Mouse (Mus musculus) limb, embryonic 10.5 days (tissue): Measurements from ENCODE around the gene Anxa6. TPM values are rescaled to one million over a fixed set of nuclear protein-coding genes. Genes with fewer than 3 reads are reported as not detected.
A peak's percentile ranks its signal among the peaks of the same experiment; 100 is the strongest.
"Not testable (repeated sequence)": the region's sequence is repeated elsewhere in the genome, so short reads cannot be mapped to it uniquely, and the experiment has no call there.

Source experiments
- DNase-seq: peaks from one replicate; pipeline ENCODE4 v3.0.0-alpha.2; 2017; ENCODE audit warnings: low spot score
- H3K27ac ChIP-seq: fragments of 300-500 bp; sonication (generic); 2 replicates; pipeline ENCODE4 v1.5.1; 2016; ENCODE audit warnings: mild to moderate bottlenecking
- H3K27me3 ChIP-seq: fragments of 300-500 bp; sonication (generic); 2 replicates; pipeline ENCODE4 v1.6.1; 2016; ENCODE audit warnings: low read depth, mild to moderate bottlenecking; ENCODE audit not compliant: poor library complexity, severe bottlenecking
- H3K36me3 ChIP-seq: fragments of 300-500 bp; sonication (generic); 2 replicates; pipeline ENCODE4 v1.6.1; 2016; ENCODE audit warnings: mild to moderate bottlenecking, moderate library complexity
- H3K4me1 ChIP-seq: fragments of 300-500 bp; sonication (generic); 2 replicates; pipeline ENCODE4 v1.6.1; 2016
- H3K4me3 ChIP-seq: fragments of 300-500 bp; sonication (generic); 2 replicates; pipeline ENCODE4 v1.5.1; 2016; ENCODE audit warnings: mild to moderate bottlenecking, moderate library complexity
- H3K9me3 ChIP-seq: fragments of 300-500 bp; sonication (generic); replicated peaks from 2 replicates; pipeline ENCODE4 v1.6.1; 2016; ENCODE audit warnings: mild to moderate bottlenecking
- WGBS: fragments of 180-500 bp; shearing (Covaris S2); methylation state at CpG from one replicate; pipeline ENCODE4 v1.1.7; 2016; 5-methylcytosine and 5-hydroxymethylcytosine counted together
- polyA plus RNA-seq: library from polyadenylated mRNA; unstranded; fragments of >200 nt; fragmentation: Nextera tagmentation; extraction: Ambion mirVana; gene quantifications from 2 replicates; pipeline ENCODE4 v1.2.1, GENCODE M21; 2016

Anxa6 gene
- polyA plus RNA-seq, 1 experiment from 2014 or later: 69.1 TPM

DNA sequence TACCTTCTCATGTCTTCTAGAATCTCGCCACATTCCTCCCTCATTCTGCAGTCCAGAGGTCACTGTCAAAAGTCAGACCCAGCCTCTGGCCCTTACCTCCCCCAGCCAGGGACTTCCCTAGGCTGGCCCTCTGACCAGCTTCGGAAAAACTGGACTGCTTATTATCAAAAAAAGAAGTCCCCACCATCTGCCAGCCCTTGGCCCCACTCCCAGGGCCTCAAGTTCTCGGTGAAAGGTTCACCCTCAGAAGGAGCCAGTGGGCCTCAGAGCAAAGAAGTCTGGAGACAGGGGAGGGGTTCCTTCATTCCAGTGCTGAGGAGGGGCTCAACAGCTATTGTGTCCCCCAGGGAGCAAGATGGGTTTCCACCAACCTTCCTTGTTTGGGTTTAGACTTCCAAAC lies 71.3 kb downstream of the Anxa6 start:
- H3K27ac ChIP-seq: no peak overlapping the region
- DNase-seq: no peak
- 72% methylated on average over 3 of the region's 3 CpGs for WGBS
- H3K27me3 ChIP-seq: no peaks in the 10 kb centered on the region
- peaks cover 12% of the 10 kb centered on the region for H3K4me1 ChIP-seq
- H3K4me3 ChIP-seq: no peak overlapping the region
- no peaks in the 10 kb centered on the region for H3K9me3 ChIP-seq
- H3K36me3 ChIP-seq: no peaks in the 10 kb centered on the region

DNA sequence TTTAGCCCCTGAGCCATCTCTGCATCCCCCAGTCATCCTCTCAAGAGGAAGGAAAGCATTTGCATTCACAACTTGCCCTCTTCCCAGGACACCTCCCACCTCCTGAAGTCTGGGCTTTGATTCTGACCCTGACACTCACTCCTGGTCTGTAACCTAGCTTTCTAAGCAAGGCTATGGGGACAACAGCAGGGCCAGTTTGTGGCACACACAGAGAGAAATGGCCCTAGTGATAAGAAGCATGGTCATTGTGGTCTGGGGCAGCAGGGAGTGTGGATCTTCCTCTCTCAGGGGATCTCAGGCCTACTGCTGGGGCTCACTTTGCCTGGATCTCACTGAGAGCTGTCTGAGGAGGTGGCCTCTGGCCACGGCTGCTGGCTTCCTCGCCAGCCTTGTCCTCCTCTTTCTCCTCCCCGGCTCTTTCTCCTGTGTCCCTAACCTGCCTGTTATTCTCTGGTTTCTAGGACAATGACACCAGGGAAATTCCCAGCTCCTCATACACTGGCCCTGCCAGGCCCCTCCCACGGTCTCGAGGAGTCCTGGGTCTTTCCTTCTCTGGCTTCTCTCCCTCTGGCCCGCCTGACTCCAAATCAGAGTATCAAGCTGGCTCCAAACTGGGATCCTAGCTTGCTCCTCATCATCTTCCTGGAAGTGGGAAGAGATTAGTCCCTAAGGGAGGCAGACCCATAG lies 71.9 kb downstream of the Anxa6 start:
- no peaks in the 10 kb centered on the region for H3K9me3 ChIP-seq
- no peaks in the 10 kb centered on the region for H3K27me3 ChIP-seq
- no peak overlapping the region for H3K27ac ChIP-seq
- H3K36me3 ChIP-seq: no peaks in the 10 kb centered on the region
- DNase-seq: no peak
- H3K4me3 ChIP-seq: no peak overlapping the region
- WGBS: 65% methylated on average over 6 of the region's 6 CpGs
- H3K4me1 ChIP-seq: peaks cover 12% of the 10 kb centered on the region

DNA sequence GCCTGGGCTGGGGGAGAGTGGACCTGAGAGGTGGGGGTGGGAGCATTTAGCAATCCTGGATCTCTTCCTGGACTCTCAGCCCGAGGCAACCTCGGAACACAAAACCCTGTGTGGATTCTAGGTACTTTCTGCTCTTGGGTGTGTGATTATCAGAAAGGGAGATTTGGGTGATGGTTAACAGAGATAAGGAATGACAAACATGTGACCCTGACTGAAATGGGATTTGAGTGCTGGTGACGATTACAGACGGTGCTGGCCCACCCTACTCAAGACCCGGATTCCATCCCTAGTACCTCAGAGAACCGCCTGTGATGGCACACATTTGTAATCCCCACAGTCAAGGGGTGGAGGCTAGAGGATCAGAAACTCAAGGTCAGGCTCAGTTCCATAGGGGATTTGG lies 73.0 kb downstream of the Anxa6 start:
- Histone ChIP-seq H3K9me3 (no peaks in the 10 kb centered on the region), H3K27ac (no peak overlapping the region), H3K4me1 (peaks cover 12% of the 10 kb centered on the region), H3K36me3 (no peaks in the 10 kb centered on the region), H3K4me3 (no peak overlapping the region), H3K27me3 (no peaks in the 10 kb centered on the region)
- WGBS: 92% methylated on average over 6 of the region's 6 CpGs
- no peak for DNase-seq

DNA sequence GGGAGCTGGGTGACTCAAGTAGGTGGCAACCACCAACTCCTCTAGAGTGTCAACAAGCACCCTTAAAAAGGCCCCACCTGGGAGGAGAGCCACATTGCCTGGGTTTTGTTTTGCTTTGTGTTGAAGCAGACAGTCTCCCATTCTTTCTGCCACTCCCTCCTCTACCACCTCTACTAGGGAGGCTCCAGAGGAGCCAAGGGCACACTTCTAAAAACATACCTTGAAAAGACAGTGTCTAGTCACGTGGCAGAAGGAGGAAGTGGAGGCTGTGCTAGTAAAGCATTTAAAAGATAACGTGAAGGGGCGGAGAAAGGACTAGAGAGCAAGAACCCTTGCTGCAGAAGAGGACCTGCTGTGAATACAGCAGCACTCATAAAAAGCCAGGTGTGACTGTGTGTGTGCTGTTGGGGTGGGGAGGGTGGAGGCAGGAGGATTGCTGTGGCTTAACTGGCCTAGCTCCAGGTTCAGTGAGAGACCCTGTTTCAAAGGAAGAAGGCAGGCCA lies 74.6 kb downstream of the Anxa6 start:
- DNase-seq: no peak
- Histone ChIP-seq H3K27ac (no peak overlapping the region), H3K9me3 (no peaks in the 10 kb centered on the region), H3K27me3 (no peaks in the 10 kb centered on the region), H3K4me1 (peaks cover 18% of the 10 kb centered on the region), H3K4me3 (no peak overlapping the region), H3K36me3 (no peaks in the 10 kb centered on the region)
- WGBS: 62% methylated on average over 3 of the region's 3 CpGs

DNA sequence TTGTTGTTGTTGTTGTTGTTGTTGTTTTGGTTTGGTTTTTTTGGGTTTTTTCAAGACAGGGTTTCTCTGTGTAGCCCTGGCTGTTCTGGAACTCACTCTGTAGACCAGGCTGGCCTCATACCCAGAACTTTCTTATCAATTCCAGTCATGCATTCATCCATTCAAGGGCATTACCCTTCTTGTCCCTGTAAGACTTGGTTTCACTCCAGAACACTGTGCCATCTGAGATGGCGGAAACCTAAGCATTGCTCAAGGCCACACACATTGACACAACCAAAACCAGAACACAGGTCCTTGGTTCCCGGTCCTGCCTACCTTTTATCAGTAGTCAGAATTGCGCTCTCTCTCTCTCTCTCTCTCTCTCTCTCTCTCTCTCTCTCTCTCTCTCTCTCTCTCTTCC lies 75.5 kb downstream of the Anxa6 start:
- H3K4me3 ChIP-seq, DNase-seq, H3K36me3 ChIP-seq, H3K27ac ChIP-seq, H3K27me3 ChIP-seq, H3K9me3 ChIP-seq: not testable (repeated sequence)
- peaks cover 14% of the 10 kb centered on the region for H3K4me1 ChIP-seq
- WGBS: 94% methylated on average over 3 of the region's 3 CpGs

DNA sequence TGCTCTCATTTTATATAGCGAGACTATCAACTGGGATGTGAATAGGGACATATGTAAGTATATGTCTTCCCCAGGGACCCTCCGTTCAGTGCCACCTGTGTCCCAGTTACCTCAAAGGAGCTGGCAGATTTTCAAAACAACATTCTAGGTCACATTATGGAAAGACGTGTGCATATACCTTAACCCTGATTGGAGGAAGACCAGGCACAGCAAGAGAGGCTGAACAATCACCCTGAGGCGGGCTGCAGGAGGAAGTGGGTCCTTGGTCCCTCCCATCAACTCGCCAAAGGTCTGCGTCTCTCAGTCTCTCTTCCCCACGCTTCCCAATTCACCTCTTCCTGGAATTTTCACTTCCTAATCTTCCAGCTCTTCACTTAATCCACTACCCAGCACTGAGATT lies 76.3 kb downstream of the Anxa6 start:
- no peak overlapping the region for H3K27ac ChIP-seq
- DNase-seq: no peak

DNA sequence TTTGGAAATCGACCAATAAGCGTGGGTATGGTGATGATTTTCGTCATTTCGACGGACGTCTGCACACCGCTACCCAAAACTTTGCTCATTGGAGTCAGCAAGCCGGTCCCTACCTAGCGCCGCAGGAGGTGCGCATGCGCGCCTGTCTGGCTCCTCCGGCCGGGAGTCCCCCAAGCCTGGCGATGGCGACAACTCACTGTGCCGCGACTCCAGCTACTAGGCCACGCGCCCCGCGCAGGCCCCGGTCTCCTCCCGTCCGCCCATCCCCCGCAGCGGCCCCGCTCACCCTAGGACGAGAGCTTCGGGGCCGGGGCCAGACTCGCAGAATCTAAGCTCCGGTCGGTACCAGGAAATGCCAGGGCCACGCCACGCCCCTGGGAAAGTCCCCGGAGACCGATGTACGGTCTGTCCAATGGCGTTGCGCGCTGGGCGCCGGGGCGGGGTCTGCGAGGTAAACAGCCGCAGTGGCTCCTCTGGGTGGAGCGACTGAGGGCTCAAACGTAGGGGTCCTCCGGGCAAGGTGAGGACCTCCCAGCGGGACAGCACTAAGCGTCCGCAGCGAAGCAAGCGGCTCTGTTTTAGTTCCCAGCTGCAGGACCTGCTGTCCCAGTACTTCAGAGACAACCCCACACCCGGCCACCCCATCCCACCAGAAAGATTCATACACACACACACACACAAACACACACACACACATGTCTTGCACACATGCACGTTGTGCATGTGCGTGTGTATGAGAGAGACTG lies 77.3 kb downstream of the Anxa6 start:
- Histone ChIP-seq H3K9me3 (no peaks in the 10 kb centered on the region), H3K27me3 (no peaks in the 10 kb centered on the region), H3K4me1 (peaks cover 12% of the 10 kb centered on the region), H3K36me3 (no peaks in the 10 kb centered on the region), H3K4me3 (peak overlapping the region; percentile 87), H3K27ac (peak overlapping the region; percentile 94)
- peak; percentile 97 for DNase-seq
- 1% methylated on average over 59 of the region's 59 CpGs for WGBS

More for the DNA sequence above, 76.3 kb downstream of the Anxa6 start:
- H3K36me3 ChIP-seq: no peaks in the 10 kb centered on the region
- no peaks in the 10 kb centered on the region for H3K9me3 ChIP-seq
- peaks cover 12% of the 10 kb centered on the region for H3K4me1 ChIP-seq
- H3K27me3 ChIP-seq: no peaks in the 10 kb centered on the region
- H3K4me3 ChIP-seq: no peak overlapping the region
- WGBS: 66% methylated on average over 7 of the region's 7 CpGs

DNA sequence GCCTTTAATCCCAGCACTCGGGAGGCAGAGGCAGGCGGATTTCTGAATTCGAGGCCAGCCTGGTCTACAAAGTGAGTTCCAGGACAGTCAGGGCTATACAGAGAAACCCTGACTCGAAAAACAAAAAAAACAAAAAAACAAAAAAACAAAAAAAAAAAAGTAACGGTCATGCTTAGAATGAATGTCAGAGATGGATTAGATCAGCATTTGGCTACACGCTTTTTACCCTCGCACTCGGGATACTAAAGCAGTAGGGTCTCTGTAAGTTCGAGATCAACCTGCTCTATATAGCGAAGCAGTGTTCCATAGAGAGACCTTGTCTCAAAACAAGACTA lies 77.9 kb downstream of the Anxa6 start:
- H3K36me3 ChIP-seq, H3K9me3 ChIP-seq, DNase-seq, H3K27me3 ChIP-seq: not testable (repeated sequence)
- 45% methylated on average over 10 of the region's 10 CpGs for WGBS
- peak overlapping the region; percentile 87 for H3K4me3 ChIP-seq
- peak overlapping the region; percentile 94 for H3K27ac ChIP-seq
- H3K4me1 ChIP-seq: peaks cover 12% of the 10 kb centered on the region

DNA sequence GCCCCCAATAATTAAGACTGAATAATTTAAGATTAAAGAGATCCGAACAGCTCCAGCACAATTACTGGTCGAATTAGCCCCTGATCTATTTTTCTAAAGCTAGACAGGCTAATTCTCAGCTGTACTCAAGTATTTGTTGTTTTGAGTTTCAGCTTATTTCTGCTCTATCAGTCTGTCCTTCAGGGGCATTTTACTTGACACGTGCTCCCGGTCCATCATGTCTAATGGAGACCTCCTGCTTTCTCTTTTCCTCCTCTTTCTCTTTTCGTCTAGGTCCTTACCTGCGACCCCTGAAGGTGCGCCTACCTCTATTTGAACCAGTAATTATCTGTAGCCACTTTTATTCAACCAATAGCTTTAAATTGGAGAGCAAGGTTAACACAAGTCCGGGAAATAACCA lies 78.5 kb downstream of the Anxa6 start:
- H3K4me1 ChIP-seq: peaks cover 12% of the 10 kb centered on the region
- H3K9me3 ChIP-seq: no peaks in the 10 kb centered on the region
- 88% methylated on average over 8 of the region's 8 CpGs for WGBS
- no peak overlapping the region for H3K27ac ChIP-seq
- DNase-seq: no peak
- H3K36me3 ChIP-seq: no peaks in the 10 kb centered on the region
- H3K27me3 ChIP-seq: no peaks in the 10 kb centered on the region
- H3K4me3 ChIP-seq: no peak overlapping the region

DNA sequence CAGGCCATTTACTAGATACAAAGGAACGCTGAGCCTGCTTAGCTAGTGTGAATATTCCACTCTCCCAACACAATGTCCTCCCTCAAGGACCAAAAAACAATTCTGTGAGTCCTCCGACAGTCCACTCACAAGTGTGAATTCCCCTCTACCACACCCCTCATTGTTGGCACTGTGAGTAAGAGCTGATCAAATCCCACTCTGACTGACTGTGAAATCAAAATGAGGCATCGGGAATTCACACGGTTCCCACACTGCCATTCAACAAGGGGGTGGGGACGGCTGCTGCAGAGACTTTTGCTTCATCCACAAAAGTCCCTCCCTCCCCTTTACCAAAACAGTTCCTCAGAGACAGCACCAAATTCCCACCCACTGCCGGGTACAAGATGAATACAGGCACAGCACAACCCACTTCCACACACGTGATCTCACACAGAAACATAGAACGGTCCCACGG lies 79.2 kb downstream of the Anxa6 start:
- no peak overlapping the region for H3K4me3 ChIP-seq
- 57% methylated on average over 9 of the region's 9 CpGs for WGBS
- H3K27ac ChIP-seq: 0 out of 2 replicates have a peak overlapping the region, but pooled peaks have one; percentile 9

DNA sequence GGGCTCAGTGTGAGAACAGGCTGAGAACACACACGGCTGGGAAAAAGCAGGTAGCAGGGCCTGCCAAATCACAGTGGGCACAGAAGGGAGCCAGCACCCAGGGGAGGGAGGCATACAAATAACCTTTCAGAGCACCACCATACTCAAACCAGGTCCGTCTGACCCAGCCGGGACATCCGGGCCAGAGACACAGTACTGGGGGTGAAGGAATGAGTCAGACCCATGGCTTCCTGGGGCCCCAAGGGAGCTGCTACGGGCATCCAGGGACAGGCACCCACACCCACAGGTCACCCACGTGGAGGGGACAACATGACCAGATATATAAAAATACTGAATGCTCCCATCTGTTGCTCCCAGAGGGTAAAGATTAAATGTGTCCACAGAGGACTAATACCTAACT lies 80.6 kb downstream of the Anxa6 start:
- no peak for DNase-seq
- Histone ChIP-seq H3K36me3 (no peaks in the 10 kb centered on the region), H3K27ac (no peak overlapping the region), H3K9me3 (no peaks in the 10 kb centered on the region), H3K27me3 (no peaks in the 10 kb centered on the region), H3K4me1 (peaks cover 6% of the 10 kb centered on the region), H3K4me3 (no peak overlapping the region)
- 79% methylated on average over 6 of the region's 6 CpGs for WGBS

More for the DNA sequence above, 79.2 kb downstream of the Anxa6 start:
- no peaks in the 10 kb centered on the region for H3K36me3 ChIP-seq
- no peak for DNase-seq
- H3K4me1 ChIP-seq: peaks cover 12% of the 10 kb centered on the region
- H3K9me3 ChIP-seq: no peaks in the 10 kb centered on the region
- H3K27me3 ChIP-seq: no peaks in the 10 kb centered on the region

DNA sequence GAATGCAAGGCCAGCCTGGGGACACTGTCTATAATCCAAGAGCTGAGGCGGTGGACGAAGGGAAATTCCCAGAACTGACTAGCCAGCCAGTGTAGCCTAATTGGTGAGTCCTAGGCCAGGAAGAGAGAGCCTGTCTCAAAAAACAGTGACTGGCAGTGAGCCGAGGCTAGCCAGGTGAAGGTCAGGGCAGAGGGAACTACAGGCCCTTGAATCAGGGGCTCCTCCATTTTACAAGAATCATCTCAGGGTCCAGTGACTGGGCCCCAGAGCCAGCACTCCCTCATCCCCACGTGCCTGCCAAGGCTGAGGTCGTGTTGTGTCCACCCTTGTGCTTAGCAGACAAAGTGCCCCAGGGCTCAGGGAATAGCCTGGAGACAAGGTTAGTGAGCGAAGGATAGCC lies 82.6 kb downstream of the Anxa6 start:
- Histone ChIP-seq H3K36me3 (no peaks in the 10 kb centered on the region), H3K4me1 (peaks cover 6% of the 10 kb centered on the region), H3K27me3 (no peaks in the 10 kb centered on the region), H3K9me3 (no peaks in the 10 kb centered on the region), H3K27ac (no peak overlapping the region), H3K4me3 (no peak overlapping the region)
- 86% methylated on average over 6 of the region's 6 CpGs for WGBS
- DNase-seq: no peak

DNA sequence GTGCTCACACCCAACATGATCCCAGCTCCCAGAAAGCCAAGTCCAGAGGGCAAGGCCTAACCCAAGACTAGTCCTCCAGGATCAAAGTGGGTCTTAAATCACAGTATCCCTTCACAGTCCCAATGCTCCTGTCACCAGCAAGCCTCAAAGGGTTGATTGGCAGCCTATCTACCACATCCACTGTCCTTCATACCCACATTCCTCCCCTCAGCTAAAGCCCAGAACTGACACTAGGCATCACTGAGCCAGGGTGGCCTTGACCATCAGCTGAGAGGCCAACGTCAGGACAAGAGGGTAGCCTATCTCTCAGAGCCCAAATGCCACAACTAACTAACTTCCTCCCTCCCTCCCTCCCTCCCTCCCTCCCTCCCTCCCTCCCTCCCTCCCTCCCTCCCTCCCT lies 83.5 kb downstream of the Anxa6 start:
- Histone ChIP-seq H3K27ac (no peak overlapping the region), H3K27me3 (no peaks in the 10 kb centered on the region), H3K36me3 (no peaks in the 10 kb centered on the region), H3K4me3 (no peak overlapping the region), H3K9me3 (no peaks in the 10 kb centered on the region), H3K4me1 (peaks cover 6% of the 10 kb centered on the region)
- no peak for DNase-seq
- WGBS: 90% methylated on average over 1 of the region's 1 CpGs
